Mouse (Mus musculus): ENCODE results near the gene Gm2663. TPM values are rescaled to one million over a fixed set of nuclear protein-coding genes. Genes with fewer than 3 reads are reported as not detected.
"Not testable (repeated sequence)": the region's sequence is repeated elsewhere in the genome, so short reads cannot be mapped to it uniquely, and the experiment has no call there.

Gm2663 gene
- polyA plus RNA-seq, 1 experiment from 2014 or later, result 0.50 TPM

- DNase-seq (ENCODE audit: low spot score) (no peak), ATAC-seq (replicated peaks; ENCODE audit: low FRiP score, low TSS enrichment, low read depth) (no peak)
- Histone ChIP-seq H3K4me3 (ENCODE audit: low read depth, low read length) (no peak overlapping the region), H3K9ac (ENCODE audit: low read length) (no peak overlapping the region), H3K4me2 (ENCODE audit: low read length) (no peak overlapping the region), H3K9me3 (ENCODE audit: control insufficient read depth, low read length) (no peaks in the 10 kb centered on the region), H3K27me3 (replicated peaks; ENCODE audit: control insufficient read depth, insufficient read depth, low read length) (no peaks in the 10 kb centered on the region), H3K4me1 (replicated peaks; ENCODE audit: control insufficient read depth, insufficient read depth, low read length) (no peaks in the 10 kb centered on the region), H3K27ac (ENCODE audit: low read depth) (no peak overlapping the region), H3K36me3 (ENCODE audit: control insufficient read depth, insufficient read depth, low read length) (no peaks in the 10 kb centered on the region)
- WGBS, result 82% methylated on average over 3 of the region's 3 CpGs
Observed at GRCm38 (mm10) chr6:41032231-41032630, 33.0 kb upstream of the Gm2663 start.

GRCm38 (mm10) chr6:41030821-41031220, 31.5 kb upstream of the Gm2663 start:
- ATAC-seq (replicated peaks; ENCODE audit: low FRiP score, low TSS enrichment, low read depth) (no peak), DNase-seq (ENCODE audit: low spot score) (no peak)
- Histone ChIP-seq H3K4me3 (ENCODE audit: low read depth, low read length) (no peak overlapping the region), H3K4me2 (ENCODE audit: low read length) (no peak overlapping the region), H3K27ac (ENCODE audit: low read depth) (no peak overlapping the region), H3K27me3 (replicated peaks; ENCODE audit: control insufficient read depth, insufficient read depth, low read length) (no peaks in the 10 kb centered on the region), H3K36me3 (ENCODE audit: control insufficient read depth, insufficient read depth, low read length) (no peaks in the 10 kb centered on the region), H3K9ac (ENCODE audit: low read length) (no peak overlapping the region), H3K9me3 (ENCODE audit: control insufficient read depth, low read length) (no peaks in the 10 kb centered on the region), H3K4me1 (replicated peaks; ENCODE audit: control insufficient read depth, insufficient read depth, low read length) (no peaks in the 10 kb centered on the region)
- 82% methylated on average over 3 of the region's 3 CpGs for WGBS

GRCm38 (mm10) chr6:41027053-41027452, 27.8 kb upstream of the Gm2663 start:
- Histone ChIP-seq H3K4me3 (ENCODE audit: low read depth, low read length) (no peak overlapping the region), H3K4me1 (replicated peaks; ENCODE audit: control insufficient read depth, insufficient read depth, low read length) (no peaks in the 10 kb centered on the region), H3K9ac (ENCODE audit: low read length) (no peak overlapping the region), H3K36me3 (ENCODE audit: control insufficient read depth, insufficient read depth, low read length) (no peaks in the 10 kb centered on the region), H3K27ac (ENCODE audit: low read depth) (no peak overlapping the region), H3K27me3 (replicated peaks; ENCODE audit: control insufficient read depth, insufficient read depth, low read length) (no peaks in the 10 kb centered on the region), H3K4me2 (ENCODE audit: low read length) (no peak overlapping the region), H3K9me3 (ENCODE audit: control insufficient read depth, low read length) (no peaks in the 10 kb centered on the region)
- no peak for DNase-seq (ENCODE audit: low spot score)
- no peak for ATAC-seq (replicated peaks; ENCODE audit: low FRiP score, low TSS enrichment, low read depth)
- 53% methylated on average over 2 of the region's 2 CpGs for WGBS

DNA sequence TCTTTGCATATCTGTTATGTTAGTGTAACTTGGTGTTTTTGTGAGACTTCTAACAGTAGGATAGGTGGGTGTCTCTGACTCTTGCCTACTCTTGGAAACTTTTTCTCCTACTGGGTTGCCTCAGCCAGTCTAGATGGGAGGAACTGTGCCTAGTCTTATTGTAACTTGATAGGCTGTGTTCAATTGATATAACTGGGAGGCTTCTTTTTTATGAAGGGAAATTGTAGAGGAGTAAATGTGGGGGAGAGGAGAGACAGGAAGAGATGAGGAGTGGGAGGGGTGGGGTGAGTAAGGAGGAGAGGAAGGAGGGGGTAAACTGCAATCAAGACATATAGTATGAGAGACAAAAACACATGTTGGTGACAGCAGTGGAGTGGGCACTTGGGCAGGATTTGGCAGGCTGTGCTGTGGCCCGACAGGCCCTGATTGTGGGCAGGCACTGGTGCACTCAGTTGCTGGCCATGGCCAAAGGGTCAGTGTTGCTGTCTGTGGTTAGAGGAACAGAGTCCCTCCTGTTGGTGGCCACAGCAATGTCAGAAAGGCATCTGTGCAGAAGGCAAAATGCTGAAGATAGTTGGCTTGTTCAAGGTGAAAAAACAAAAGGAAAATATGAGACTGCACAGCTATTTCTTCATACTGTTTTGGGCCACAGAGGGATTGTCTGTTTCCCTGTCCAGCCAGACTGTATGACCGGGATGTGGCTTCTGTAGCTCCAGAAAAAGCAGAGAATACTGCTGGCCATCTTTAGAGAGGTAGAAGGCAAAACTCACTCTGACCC, 26.8 kb upstream of the Gm2663 start:
- Histone ChIP-seq H3K27ac (ENCODE audit: low read depth) (no peak overlapping the region), H3K9ac (ENCODE audit: low read length) (no peak overlapping the region), H3K4me2 (ENCODE audit: low read length) (no peak overlapping the region), H3K4me3 (ENCODE audit: low read depth, low read length) (no peak overlapping the region), H3K9me3 (ENCODE audit: control insufficient read depth, low read length) (no peaks in the 10 kb centered on the region), H3K36me3 (ENCODE audit: control insufficient read depth, insufficient read depth, low read length) (no peaks in the 10 kb centered on the region), H3K4me1 (replicated peaks; ENCODE audit: control insufficient read depth, insufficient read depth, low read length) (no peaks in the 10 kb centered on the region), H3K27me3 (replicated peaks; ENCODE audit: control insufficient read depth, insufficient read depth, low read length) (no peaks in the 10 kb centered on the region)
- ATAC-seq (replicated peaks; ENCODE audit: low FRiP score, low TSS enrichment, low read depth), result no peak
- DNase-seq (ENCODE audit: low spot score), result no peak
- 77% methylated on average over 2 of the region's 2 CpGs for WGBS

DNA sequence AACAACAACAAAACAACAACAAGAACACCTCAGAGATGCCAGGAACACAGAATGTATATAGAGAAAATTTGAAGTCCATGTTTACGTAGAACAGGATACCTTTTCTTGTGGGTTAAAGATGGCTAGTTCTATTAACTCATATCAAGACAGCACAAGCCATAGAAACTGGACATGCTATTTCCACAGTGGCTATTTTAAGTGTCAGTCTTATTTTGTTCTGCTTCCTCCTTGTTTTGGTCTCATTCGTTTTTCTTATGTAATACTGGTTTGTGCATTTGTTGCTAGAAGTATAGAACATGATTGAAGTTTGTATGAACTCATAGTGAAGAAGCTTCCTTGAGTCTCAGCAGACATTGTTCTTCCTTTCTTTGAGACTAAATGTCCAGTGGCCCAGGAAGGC, 19.9 kb upstream of the Gm2663 start:
- no peak for DNase-seq (ENCODE audit: low spot score)
- 92% methylated on average over 2 of the region's 2 CpGs for WGBS

GRCm38 (mm10) chr6:41018629-41019028, 19.4 kb upstream of the Gm2663 start:
- no peak for ATAC-seq (replicated peaks; ENCODE audit: low FRiP score, low TSS enrichment, low read depth)
- no peak overlapping the region for H3K9ac ChIP-seq (ENCODE audit: low read length)

More for the DNA sequence above, 19.9 kb upstream of the Gm2663 start:
- Histone ChIP-seq H3K4me1 (replicated peaks; ENCODE audit: control insufficient read depth, insufficient read depth, low read length) (no peaks in the 10 kb centered on the region), H3K9me3 (ENCODE audit: control insufficient read depth, low read length) (no peaks in the 10 kb centered on the region), H3K9ac (ENCODE audit: low read length) (no peak overlapping the region), H3K4me2 (ENCODE audit: low read length) (no peak overlapping the region), H3K4me3 (ENCODE audit: low read depth, low read length) (no peak overlapping the region), H3K27ac (ENCODE audit: low read depth) (no peak overlapping the region), H3K36me3 (ENCODE audit: control insufficient read depth, insufficient read depth, low read length) (no peaks in the 10 kb centered on the region), H3K27me3 (replicated peaks; ENCODE audit: control insufficient read depth, insufficient read depth, low read length) (no peaks in the 10 kb centered on the region)
- ATAC-seq (replicated peaks; ENCODE audit: low FRiP score, low TSS enrichment, low read depth), result no peak

GRCm38 (mm10) chr6:41015065-41015464, 15.8 kb upstream of the Gm2663 start:
- no peaks in the 10 kb centered on the region for H3K36me3 ChIP-seq (ENCODE audit: control insufficient read depth, insufficient read depth, low read length)
- no peak overlapping the region for H3K4me2 ChIP-seq (ENCODE audit: low read length)
- no peaks in the 10 kb centered on the region for H3K9me3 ChIP-seq (ENCODE audit: control insufficient read depth, low read length)
- DNase-seq (ENCODE audit: low spot score), result no peak
- H3K4me1 ChIP-seq (replicated peaks; ENCODE audit: control insufficient read depth, insufficient read depth, low read length), result no peaks in the 10 kb centered on the region
- no peaks in the 10 kb centered on the region for H3K27me3 ChIP-seq (replicated peaks; ENCODE audit: control insufficient read depth, insufficient read depth, low read length)
- H3K27ac ChIP-seq (ENCODE audit: low read depth), result no peak overlapping the region
- 70% methylated on average over 4 of the region's 4 CpGs for WGBS
- H3K9ac ChIP-seq (ENCODE audit: low read length), result no peak overlapping the region
- ATAC-seq (replicated peaks; ENCODE audit: low FRiP score, low TSS enrichment, low read depth), result no peak
- no peak overlapping the region for H3K4me3 ChIP-seq (ENCODE audit: low read depth, low read length)

More at GRCm38 (mm10) chr6:41018629-41019028, 19.4 kb upstream of the Gm2663 start:
- Histone ChIP-seq H3K4me3 (ENCODE audit: low read depth, low read length) (no peak overlapping the region), H3K36me3 (ENCODE audit: control insufficient read depth, insufficient read depth, low read length) (no peaks in the 10 kb centered on the region), H3K27me3 (replicated peaks; ENCODE audit: control insufficient read depth, insufficient read depth, low read length) (no peaks in the 10 kb centered on the region), H3K27ac (ENCODE audit: low read depth) (no peak overlapping the region), H3K9me3 (ENCODE audit: control insufficient read depth, low read length) (no peaks in the 10 kb centered on the region), H3K4me2 (ENCODE audit: low read length) (no peak overlapping the region), H3K4me1 (replicated peaks; ENCODE audit: control insufficient read depth, insufficient read depth, low read length) (no peaks in the 10 kb centered on the region)
- DNase-seq (ENCODE audit: low spot score), result no peak
- WGBS, result 50% methylated on average over 2 of the region's 2 CpGs

- not testable (repeated sequence) for DNase-seq (ENCODE audit: low spot score); H3K4me1 ChIP-seq (replicated peaks; ENCODE audit: control insufficient read depth, insufficient read depth, low read length); H3K36me3 ChIP-seq (ENCODE audit: control insufficient read depth, insufficient read depth, low read length); H3K27me3 ChIP-seq (replicated peaks; ENCODE audit: control insufficient read depth, insufficient read depth, low read length); H3K27ac ChIP-seq (ENCODE audit: low read depth); H3K4me2 ChIP-seq (ENCODE audit: low read length); H3K9me3 ChIP-seq (ENCODE audit: control insufficient read depth, low read length); H3K4me3 ChIP-seq (ENCODE audit: low read depth, low read length); ATAC-seq (replicated peaks; ENCODE audit: low FRiP score, low TSS enrichment, low read depth); H3K9ac ChIP-seq (ENCODE audit: low read length)
- WGBS, result 88% methylated on average over 2 of the region's 2 CpGs
Observed at GRCm38 (mm10) chr6:40964454-40964853, 34.8 kb downstream of the Gm2663 start, which contains the start of gene 1810009J06Rik. Gene 1810009J06Rik, plus strand, starts transcription at chr6:40964754.

DNA sequence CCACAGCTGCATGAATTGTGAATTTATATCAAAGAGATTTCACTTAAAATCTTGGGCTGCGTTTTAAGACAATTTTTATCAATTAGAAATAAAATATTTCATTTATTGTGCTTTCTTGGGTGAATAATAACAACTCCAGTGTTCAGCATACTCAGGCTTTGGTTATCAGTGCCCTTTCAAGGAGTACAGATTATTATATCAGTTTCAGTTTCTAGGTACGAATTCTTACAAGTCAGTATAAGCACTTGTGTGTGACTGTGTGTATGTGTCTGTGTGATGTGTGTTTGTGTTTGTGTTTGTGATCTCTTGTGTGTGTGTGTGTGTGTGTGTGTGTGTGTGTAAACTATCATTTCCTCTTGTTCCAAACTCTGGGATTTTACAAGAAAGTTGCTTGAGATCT, 45.6 kb downstream of the Gm2663 start:
- Histone ChIP-seq H3K36me3 (ENCODE audit: control insufficient read depth, insufficient read depth, low read length) (no peaks in the 10 kb centered on the region), H3K4me2 (ENCODE audit: low read length) (no peak overlapping the region), H3K27ac (ENCODE audit: low read depth) (no peak overlapping the region), H3K27me3 (replicated peaks; ENCODE audit: control insufficient read depth, insufficient read depth, low read length) (no peaks in the 10 kb centered on the region), H3K9me3 (ENCODE audit: control insufficient read depth, low read length) (0 out of 2 replicates have a peak, but pooled peaks cover 2% of the 10 kb centered on the region), H3K4me3 (ENCODE audit: low read depth, low read length) (no peak overlapping the region), H3K4me1 (replicated peaks; ENCODE audit: control insufficient read depth, insufficient read depth, low read length) (no peaks in the 10 kb centered on the region), H3K9ac (ENCODE audit: low read length) (no peak overlapping the region)
- DNase-seq (ENCODE audit: low spot score) (no peak), ATAC-seq (replicated peaks; ENCODE audit: low FRiP score, low TSS enrichment, low read depth) (no peak)
- 62% methylated on average over 2 of the region's 2 CpGs for WGBS

All from intestine, embryonic 14.5 days (tissue).